Mouse (Mus musculus) liver, embryonic 14.5 days (tissue): ENCODE data around the gene Lmntd1.

Experiments used
- CTCF ChIP-seq: IDR thresholded peaks from 2 replicates; pipeline ENCODE4 v1.5.1; 2016; ENCODE audit warnings: antibody characterized with exemption, low read depth, control low read depth
- EP300 ChIP-seq: IDR thresholded peaks from 2 replicates; pipeline ENCODE4 v1.6.1; 2016; ENCODE audit warnings: antibody characterized with exemption, low read depth

DNA sequence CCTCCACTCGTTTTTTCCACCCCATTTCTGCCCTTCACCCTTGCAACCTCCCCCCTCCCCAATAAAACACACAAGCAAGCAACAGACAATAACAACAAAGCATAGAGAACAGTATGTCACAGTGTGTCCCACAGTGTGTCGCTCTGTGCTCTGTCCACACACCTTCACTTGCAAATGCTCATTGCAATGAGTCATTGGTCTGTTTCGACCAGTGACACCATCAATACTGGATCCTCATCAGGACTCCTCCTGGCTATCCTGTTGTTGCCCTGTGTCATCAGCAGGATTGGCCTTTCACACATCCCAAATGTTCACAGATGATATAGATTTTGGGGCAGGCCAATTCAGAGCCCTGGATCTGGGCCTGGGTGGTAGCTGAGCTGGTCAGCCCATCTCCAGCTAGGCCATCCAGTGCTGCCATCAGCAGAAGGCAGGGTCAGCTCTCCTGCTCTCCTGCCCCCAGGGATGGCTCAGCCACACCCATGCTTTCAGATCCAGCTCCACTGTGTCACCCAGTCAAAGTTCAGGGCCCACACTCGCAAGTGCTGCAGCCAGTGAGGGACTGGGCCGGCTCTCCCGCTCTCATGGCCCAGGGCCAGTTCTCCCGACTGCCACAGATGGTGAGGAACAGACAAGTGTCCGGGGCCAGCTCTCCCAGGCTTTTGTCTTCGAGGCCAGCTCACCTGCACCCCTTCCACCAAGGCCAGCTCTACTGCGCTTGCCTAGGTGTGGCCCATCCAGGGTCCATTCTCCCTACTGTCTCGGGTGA lies 267.1 kb downstream of the Lmntd1 start:
- TF ChIP-seq CTCF, result no peak
- TF ChIP-seq EP300, result no peak
